Mouse (Mus musculus) heart, embryonic 15.5 days (tissue): ENCODE measurements around the gene Stpg2. TPM values are rescaled to one million over a fixed set of nuclear protein-coding genes. Genes with fewer than 3 reads are reported as not detected.
"Not testable (repeated sequence)": the region's sequence is repeated elsewhere in the genome, so short reads cannot be mapped to it uniquely, and the experiment has no call there.

Source experiments
- ATAC-seq: fragments of 200-750 bp; cut with Nextera tagmentation; replicated peaks from 2 replicates; pipeline ENCODE4 v1.8.0; 2017; ENCODE audit warnings: low read depth, moderate TSS enrichment; ENCODE audit not compliant: insufficient number of reproducible peaks, insufficient read depth, low FRiP score
- H3K27ac ChIP-seq: fragments of 300-500 bp; sonication (generic); 2 replicates; pipeline ENCODE4 v1.5.1; 2015; ENCODE audit warnings: mild to moderate bottlenecking, inconsistent platforms
- H3K27me3 ChIP-seq: fragments of 300-500 bp; sonication (generic); 2 replicates; pipeline ENCODE4 v1.6.1; 2015; ENCODE audit warnings: inconsistent platforms
- H3K36me3 ChIP-seq: fragments of 300-500 bp; sonication (generic); 2 replicates; pipeline ENCODE4 v1.6.1; 2015; ENCODE audit warnings: mild to moderate bottlenecking, inconsistent platforms
- H3K4me1 ChIP-seq: fragments of 300-500 bp; sonication (generic); replicated peaks from 2 replicates; pipeline ENCODE4 v1.6.1; 2015; ENCODE audit warnings: inconsistent platforms
- H3K4me2 ChIP-seq: fragments of 300-500 bp; sonication (generic); 2 replicates; pipeline ENCODE4 v1.6.1; 2015; ENCODE audit warnings: inconsistent platforms, mild to moderate bottlenecking, moderate library complexity
- H3K4me3 ChIP-seq: fragments of 300-500 bp; sonication (generic); 2 replicates; pipeline ENCODE4 v1.5.1; 2015; ENCODE audit warnings: mild to moderate bottlenecking, inconsistent platforms
- H3K9ac ChIP-seq: fragments of 300-500 bp; sonication (generic); 2 replicates; pipeline ENCODE4 v1.6.1; 2015; ENCODE audit warnings: mild to moderate bottlenecking, inconsistent platforms
- H3K9me3 ChIP-seq: fragments of 300-500 bp; sonication (generic); replicated peaks from 2 replicates; pipeline ENCODE4 v1.6.1; 2016; ENCODE audit warnings: inconsistent platforms
- WGBS: fragments of 180-500 bp; shearing (Covaris S2); methylation state at CpG from one replicate; pipeline ENCODE4 v1.1.7; 2015; ENCODE audit warnings: mixed read lengths; 5-methylcytosine and 5-hydroxymethylcytosine counted together
- polyA plus RNA-seq: library from polyadenylated mRNA; unstranded; fragments of >200 nt; fragmentation: Nextera tagmentation; extraction: Ambion mirVana; gene quantifications from 2 replicates; pipeline ENCODE4 v1.2.1, GENCODE M21; 2015

The Stpg2 gene
- polyA plus RNA-seq, 1 experiment from 2014 or later: 0.08 TPM

- Histone ChIP-seq H3K9ac (no peak overlapping the region), H3K4me3 (no peak overlapping the region), H3K36me3 (no peaks in the 10 kb centered on the region), H3K27me3 (no peaks in the 10 kb centered on the region), H3K4me2 (no peak overlapping the region), H3K27ac (no peak overlapping the region), H3K9me3 (no peaks in the 10 kb centered on the region), H3K4me1 (no peaks in the 10 kb centered on the region)
- WGBS: 32% methylated on average over 4 of the region's 4 CpGs
- ATAC-seq: no peak
Observed at GRCm38 (mm10) chr3:139226811-139227210, 21.3 kb downstream of the Stpg2 start.

DNA sequence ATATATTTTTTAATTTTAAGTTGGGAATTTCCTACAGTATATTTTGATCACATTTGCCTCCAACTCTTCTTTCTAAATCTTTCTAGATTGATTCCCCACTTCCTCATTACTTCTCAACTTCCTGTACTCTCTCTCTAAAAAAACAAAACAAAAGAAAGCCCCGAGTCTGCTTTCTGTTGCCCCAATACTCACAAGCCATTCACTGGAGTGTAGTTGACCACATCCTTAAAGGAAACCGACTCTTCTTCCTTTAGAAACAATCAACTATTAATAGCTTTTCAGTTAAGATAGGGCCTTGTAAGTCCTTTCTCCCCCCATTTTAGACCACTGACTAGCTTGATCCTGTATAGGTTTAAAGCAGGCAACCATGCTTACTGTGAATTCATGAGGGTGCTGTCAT is 39.7 kb downstream of the Stpg2 start:
- no peaks in the 10 kb centered on the region for H3K9me3 ChIP-seq
- WGBS: 63% methylated on average over 2 of the region's 2 CpGs
- H3K4me3 ChIP-seq: no peak overlapping the region
- no peak overlapping the region for H3K9ac ChIP-seq
- no peak for ATAC-seq
- no peaks in the 10 kb centered on the region for H3K36me3 ChIP-seq
- H3K4me2 ChIP-seq: no peak overlapping the region
- no peaks in the 10 kb centered on the region for H3K4me1 ChIP-seq
- H3K27ac ChIP-seq: no peak overlapping the region
- no peaks in the 10 kb centered on the region for H3K27me3 ChIP-seq

DNA sequence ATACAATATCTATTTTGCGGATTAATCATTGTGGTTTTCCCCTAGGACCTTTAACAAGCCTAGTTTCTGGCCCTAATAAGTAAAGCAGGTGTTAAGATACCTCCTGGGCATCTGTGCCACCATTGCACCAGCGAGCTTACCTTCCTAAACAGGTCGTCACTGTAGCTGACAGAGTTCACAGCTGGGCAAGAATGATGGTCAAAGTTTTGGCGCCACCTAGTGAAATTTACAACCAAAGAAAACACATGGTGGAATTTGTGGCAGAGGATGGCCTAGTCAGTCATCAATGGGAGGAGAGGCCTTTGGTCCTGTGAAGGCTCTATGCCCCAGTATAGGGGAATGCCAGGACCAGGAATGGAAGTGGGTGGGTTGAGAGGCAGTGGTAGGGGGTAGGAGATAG is 41.0 kb downstream of the Stpg2 start:
- WGBS: 49% methylated on average over 4 of the region's 4 CpGs
- H3K27me3 ChIP-seq: no peaks in the 10 kb centered on the region

GRCm38 (mm10) chr3:139262359-139262758 is 56.9 kb downstream of the Stpg2 start:
- H3K9me3 ChIP-seq, H3K36me3 ChIP-seq, H3K4me1 ChIP-seq, H3K4me3 ChIP-seq, H3K27ac ChIP-seq, ATAC-seq, H3K27me3 ChIP-seq, H3K4me2 ChIP-seq, H3K9ac ChIP-seq: not testable (repeated sequence)
- WGBS: 75% methylated on average over 4 of the region's 4 CpGs

More for the DNA sequence above, 41.0 kb downstream of the Stpg2 start:
- Histone ChIP-seq H3K36me3 (no peaks in the 10 kb centered on the region), H3K9ac (no peak overlapping the region), H3K27ac (no peak overlapping the region), H3K9me3 (no peaks in the 10 kb centered on the region), H3K4me2 (no peak overlapping the region), H3K4me3 (no peak overlapping the region), H3K4me1 (no peaks in the 10 kb centered on the region)
- no peak for ATAC-seq

GRCm38 (mm10) chr3:139297909-139298308 is 92.4 kb downstream of the Stpg2 start:
- Histone ChIP-seq H3K4me2 (no peak overlapping the region), H3K27me3 (no peaks in the 10 kb centered on the region), H3K27ac (no peak overlapping the region), H3K4me3 (no peak overlapping the region), H3K9me3 (no peaks in the 10 kb centered on the region), H3K4me1 (no peaks in the 10 kb centered on the region), H3K9ac (no peak overlapping the region), H3K36me3 (no peaks in the 10 kb centered on the region)
- ATAC-seq: no peak

DNA sequence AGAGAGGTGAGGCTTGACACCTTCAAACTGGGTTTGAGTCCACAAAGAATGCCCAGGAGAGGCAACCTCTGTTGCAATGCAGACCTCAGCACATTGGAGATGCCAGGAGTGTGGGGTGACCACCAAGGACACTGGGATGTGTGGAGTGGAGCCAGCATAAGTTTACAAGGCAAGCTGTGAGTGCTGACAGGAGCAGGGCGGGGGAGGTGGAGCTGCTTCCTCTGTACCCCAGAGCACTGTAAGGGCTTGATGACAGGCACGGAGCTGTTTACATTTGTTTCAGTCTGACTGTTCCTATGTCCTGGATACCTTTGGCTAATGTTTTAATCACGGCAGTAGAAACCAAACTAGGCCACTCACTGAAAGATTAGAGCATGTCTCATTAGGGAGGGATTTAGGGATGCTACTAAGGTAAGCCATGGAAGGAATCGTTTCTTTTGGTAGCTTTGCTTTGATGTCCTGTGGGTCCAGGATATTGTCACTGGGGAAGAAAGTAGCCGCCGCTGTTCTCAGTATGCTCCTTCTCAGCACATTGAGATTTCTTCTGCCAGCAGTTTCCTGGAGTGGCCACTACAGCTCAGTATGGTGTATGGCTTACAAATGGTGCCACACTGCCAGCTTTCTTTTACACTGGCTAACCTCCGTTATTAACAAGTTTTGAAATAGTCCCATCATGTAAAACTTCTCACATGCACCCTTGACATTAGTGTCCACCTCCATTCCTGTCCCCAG is 102.8 kb downstream of the Stpg2 start:
- peak overlapping the region; percentile 25; the same call in 1 of the 2 replicates for H3K27ac ChIP-seq

DNA sequence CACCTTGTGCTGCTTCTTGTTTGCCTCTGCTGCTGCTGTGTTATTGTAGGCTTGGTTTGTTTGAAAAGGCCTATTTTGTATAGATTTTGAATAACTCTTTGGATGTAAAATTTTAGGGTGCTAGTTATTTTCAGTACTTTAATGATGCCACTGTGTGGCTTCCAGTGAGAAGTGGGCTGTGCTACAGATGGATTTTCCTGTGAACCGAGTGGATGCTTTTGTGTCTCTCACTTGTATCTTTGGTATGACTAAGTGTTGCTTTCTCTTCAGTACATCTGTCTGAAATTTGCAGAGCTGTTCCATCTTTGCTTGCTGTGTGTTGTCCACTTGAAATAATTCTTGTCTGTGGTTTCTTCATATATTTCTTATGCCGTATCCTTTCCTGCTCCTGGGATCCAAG is 106.2 kb downstream of the Stpg2 start:
- no peak overlapping the region for H3K4me3 ChIP-seq
- no peak overlapping the region for H3K4me2 ChIP-seq
- WGBS: 85% methylated on average over 2 of the region's 2 CpGs
- H3K36me3 ChIP-seq: no peaks in the 10 kb centered on the region
- H3K9me3 ChIP-seq: no peaks in the 10 kb centered on the region
- H3K27ac ChIP-seq: no peak overlapping the region
- H3K27me3 ChIP-seq: no peaks in the 10 kb centered on the region
- H3K9ac ChIP-seq: no peak overlapping the region
- no peak for ATAC-seq
- H3K4me1 ChIP-seq: peaks cover 3% of the 10 kb centered on the region

More for the DNA sequence above, 102.8 kb downstream of the Stpg2 start:
- no peaks in the 10 kb centered on the region for H3K36me3 ChIP-seq
- peak overlapping the region; percentile 36 for H3K4me2 ChIP-seq
- 17% methylated on average over 7 of the region's 7 CpGs for WGBS
- peak; percentile 97 for ATAC-seq
- no peaks in the 10 kb centered on the region for H3K9me3 ChIP-seq
- no peak overlapping the region for H3K9ac ChIP-seq
- H3K27me3 ChIP-seq: no peaks in the 10 kb centered on the region
- H3K4me1 ChIP-seq: peaks cover 3% of the 10 kb centered on the region
- no peak overlapping the region for H3K4me3 ChIP-seq

DNA sequence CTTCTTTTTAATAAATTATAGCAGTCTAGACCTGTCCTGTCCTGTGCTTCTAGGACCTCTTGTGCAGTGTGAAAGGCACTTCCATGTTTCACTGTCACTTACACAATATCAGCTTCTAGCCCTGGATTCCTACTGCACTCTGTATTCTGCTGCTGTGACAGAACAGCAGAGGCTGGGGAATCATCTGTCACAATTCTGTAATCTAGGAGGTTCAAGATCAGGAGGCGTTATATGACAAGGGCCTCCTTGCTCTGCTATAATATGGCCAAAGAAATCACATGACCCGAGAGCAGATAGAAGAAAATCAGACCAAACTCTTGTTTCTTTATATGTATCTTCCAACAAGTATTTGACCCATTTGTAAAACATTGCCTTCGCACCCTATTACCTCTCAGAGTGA is 175.0 kb downstream of the Stpg2 start:
- Histone ChIP-seq H3K36me3 (no peaks in the 10 kb centered on the region), H3K4me2 (no peak overlapping the region), H3K27me3 (no peaks in the 10 kb centered on the region), H3K27ac (no peak overlapping the region), H3K4me1 (no peaks in the 10 kb centered on the region), H3K9ac (no peak overlapping the region), H3K9me3 (no peaks in the 10 kb centered on the region), H3K4me3 (no peak overlapping the region)
- no peak for ATAC-seq
- 73% methylated on average over 3 of the region's 3 CpGs for WGBS

- Histone ChIP-seq H3K27ac (no peak overlapping the region), H3K9me3 (no peaks in the 10 kb centered on the region), H3K9ac (no peak overlapping the region), H3K4me3 (no peak overlapping the region), H3K36me3 (no peaks in the 10 kb centered on the region), H3K27me3 (no peaks in the 10 kb centered on the region), H3K4me1 (no peaks in the 10 kb centered on the region), H3K4me2 (no peak overlapping the region)
- WGBS: 55% methylated on average over 9 of the region's 9 CpGs
- ATAC-seq: no peak
Observed at GRCm38 (mm10) chr3:139397077-139397865, 191.8 kb downstream of the Stpg2 start.

DNA sequence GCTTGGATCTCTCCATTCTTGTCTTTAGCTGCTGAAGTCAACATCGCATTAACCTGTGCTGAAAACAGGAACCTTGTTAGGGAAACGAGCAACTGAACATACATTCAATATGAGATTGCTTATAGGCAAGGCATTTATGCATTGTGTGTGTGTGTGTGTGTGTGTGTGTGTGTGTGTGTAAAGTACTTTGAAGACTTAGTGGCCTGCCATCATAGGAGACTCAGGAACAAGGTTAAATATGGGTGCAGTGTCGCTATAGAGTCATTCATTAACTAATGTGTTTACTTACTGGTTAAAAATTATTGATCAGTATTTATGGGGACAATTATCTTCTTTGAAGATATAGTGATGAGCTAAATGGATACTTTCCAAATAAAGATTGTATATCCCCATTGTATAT is 199.2 kb downstream of the Stpg2 start:
- no peaks in the 10 kb centered on the region for H3K36me3 ChIP-seq
- no peak for ATAC-seq
- H3K9ac ChIP-seq: no peak overlapping the region
- H3K4me2 ChIP-seq: no peak overlapping the region
- H3K4me3 ChIP-seq: no peak overlapping the region
- H3K27ac ChIP-seq: no peak overlapping the region
- H3K4me1 ChIP-seq: no peaks in the 10 kb centered on the region
- WGBS: 81% methylated on average over 3 of the region's 3 CpGs
- H3K27me3 ChIP-seq: no peaks in the 10 kb centered on the region
- H3K9me3 ChIP-seq: no peaks in the 10 kb centered on the region

GRCm38 (mm10) chr3:139419142-139419541 is 213.6 kb downstream of the Stpg2 start:
- no peak overlapping the region for H3K4me2 ChIP-seq
- ATAC-seq: no peak

More at GRCm38 (mm10) chr3:139419142-139419541, 213.6 kb downstream of the Stpg2 start:
- Histone ChIP-seq H3K4me1 (no peaks in the 10 kb centered on the region), H3K36me3 (no peaks in the 10 kb centered on the region), H3K4me3 (no peak overlapping the region), H3K9ac (no peak overlapping the region), H3K27me3 (no peaks in the 10 kb centered on the region), H3K9me3 (no peaks in the 10 kb centered on the region), H3K27ac (no peak overlapping the region)
- 72% methylated on average over 5 of the region's 5 CpGs for WGBS
